Mouse (Mus musculus) cerebellum, adult 9-11 months (tissue): Measurements from ENCODE around the gene Scimp.
"Not testable (repeated sequence)": the region's sequence is repeated elsewhere in the genome, so short reads cannot be mapped to it uniquely, and the experiment has no call there.

Experiments used
- DNase-seq: peaks from one replicate; pipeline ENCODE4 v3.0.0; 2022

The Scimp gene

DNA sequence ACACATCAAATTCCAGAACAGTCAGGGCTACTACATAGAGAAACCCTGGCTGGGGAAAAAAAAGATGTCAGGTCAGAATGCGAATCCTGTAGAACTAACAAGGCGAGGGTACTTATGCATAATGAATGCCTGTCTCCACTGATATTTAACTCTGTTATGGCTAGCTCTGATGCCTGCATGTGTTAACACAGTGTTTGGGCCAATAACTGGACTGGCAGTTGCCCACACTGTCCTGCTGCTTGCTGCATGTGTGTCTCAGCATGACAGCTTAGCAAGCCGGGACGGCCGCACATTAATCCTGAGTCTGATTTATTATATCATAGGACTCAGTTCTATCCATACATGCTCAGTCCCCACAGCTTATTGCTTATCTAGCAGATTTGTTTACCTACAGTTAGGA, 1.3 kb downstream of the Scimp start:
- no peak for DNase-seq

DNA sequence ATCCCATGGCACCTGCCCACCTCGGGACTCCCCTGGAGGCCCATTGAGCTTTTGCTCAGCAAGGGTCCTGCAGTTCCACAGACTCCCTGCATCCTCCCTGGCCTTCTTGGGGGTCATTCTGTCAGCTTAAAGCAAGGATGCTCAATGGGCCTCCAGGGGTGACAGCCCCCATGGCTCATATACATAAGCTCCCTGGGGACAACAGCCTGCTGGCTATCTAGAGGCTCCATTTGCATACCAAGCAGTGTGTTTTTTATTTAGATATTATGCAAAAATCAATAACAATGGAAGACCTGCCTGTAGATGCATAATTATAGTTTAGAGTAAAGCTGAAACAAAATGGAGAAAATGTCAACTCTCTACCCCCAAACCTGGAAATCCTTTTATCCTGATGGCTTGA, 3.4 kb downstream of the Scimp start:
- no peak for DNase-seq

DNA sequence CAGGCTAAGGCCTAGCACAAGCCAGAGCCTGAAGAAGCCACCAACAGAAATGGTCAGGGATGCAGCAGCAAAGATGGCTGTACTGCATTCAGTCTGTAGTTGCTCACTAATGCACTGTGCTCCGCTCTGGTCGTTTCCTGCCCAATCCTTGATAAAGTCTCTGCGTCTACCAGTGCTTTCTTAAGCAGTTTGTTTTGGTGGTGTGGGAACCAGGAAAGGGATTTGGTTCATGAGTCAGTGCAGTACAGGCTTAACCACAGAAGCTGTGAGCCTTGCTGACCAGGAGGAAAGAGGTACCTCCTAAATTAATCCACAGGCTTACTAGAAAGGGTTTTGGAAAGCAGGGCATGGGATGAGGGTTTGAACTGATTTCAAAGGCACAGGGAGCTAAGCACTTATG, 4.3 kb downstream of the Scimp start:
- no peak for DNase-seq

DNA sequence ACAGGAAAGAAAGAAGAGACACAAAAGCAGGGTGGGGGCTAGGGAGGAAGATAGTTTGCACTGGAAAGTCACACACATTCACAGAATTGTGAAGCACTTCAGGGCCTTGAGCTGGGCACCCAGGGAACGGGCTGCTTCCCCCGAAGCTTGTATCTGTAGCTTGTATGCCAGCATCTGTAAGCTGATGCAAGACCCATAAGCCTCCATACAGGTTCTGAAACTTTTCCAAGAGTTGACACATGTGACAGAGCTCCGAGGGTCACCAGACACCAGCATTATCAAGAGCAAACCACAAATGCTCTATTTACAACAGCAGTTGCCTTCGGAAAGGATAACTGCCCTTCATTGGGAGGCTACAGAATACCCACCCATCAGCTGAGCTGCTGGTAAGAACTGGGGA, 4.8 kb downstream of the Scimp start:
- no peak for DNase-seq

DNA sequence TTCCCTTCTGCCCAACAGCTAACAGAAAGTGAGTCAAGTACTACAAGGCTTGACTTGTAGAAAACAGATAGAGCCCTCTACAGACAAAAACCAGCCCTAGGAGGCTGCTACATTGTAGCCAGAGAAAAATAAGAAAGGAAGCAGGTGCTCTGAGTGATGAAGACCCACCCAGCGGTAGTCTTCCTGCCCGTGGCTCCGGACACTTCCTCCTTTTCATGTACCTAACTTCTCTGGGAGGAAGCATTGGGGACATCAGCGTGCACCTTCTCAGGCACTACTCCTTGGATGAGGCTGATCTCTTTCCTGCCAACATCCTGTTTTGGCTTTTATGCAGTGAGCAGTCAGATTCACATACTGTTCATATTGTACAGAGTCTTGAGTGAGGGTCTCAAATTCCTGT, 5.7 kb downstream of the Scimp start:
- no peak for DNase-seq

DNA sequence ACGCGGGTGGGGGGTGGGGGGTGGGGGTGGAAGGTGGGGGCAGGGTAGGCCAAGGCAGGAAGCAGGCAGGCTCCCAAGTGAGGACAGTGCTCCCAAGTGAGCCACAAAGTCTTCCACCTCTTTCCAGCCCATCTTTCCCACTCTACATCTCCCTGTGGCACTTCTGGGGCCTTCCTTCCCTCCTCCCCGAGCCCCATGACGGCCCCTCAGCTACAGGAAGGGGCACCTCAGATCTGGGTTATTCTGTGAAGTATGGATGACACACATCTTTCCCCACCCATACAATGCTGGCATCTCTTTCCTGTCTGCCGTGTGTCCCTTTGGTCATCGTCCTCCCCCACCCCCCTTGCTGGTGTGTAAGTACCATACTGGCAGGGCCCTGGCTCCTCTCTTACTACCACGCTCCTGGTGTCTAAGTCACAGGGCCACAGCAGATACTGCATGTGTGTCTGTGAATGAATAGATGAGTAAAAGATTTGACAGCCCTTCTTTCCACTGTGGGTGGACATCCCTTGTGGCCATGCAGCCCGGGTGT, 6.7 kb downstream of the Scimp start:
- no peak for DNase-seq

DNA sequence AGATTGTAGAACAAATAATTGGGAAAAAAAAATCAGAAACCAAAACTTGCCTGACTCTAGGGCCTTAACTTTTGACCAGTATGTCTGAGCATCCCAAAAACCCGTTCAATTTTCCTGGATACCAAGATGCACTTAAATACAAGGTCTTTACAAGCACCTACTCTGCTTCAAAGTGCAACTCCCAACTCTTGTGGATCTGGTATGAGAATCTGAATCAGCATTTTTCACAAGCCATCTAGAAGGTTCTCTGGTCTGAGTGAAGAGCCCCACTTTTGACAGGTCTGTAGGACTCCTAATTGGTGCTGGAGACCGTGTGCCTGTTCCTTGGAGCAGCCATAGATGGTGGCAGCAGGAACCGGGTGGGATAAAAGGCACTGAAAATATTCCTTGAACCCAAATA, 8.0 kb downstream of the Scimp start:
- DNase-seq: no peak

DNA sequence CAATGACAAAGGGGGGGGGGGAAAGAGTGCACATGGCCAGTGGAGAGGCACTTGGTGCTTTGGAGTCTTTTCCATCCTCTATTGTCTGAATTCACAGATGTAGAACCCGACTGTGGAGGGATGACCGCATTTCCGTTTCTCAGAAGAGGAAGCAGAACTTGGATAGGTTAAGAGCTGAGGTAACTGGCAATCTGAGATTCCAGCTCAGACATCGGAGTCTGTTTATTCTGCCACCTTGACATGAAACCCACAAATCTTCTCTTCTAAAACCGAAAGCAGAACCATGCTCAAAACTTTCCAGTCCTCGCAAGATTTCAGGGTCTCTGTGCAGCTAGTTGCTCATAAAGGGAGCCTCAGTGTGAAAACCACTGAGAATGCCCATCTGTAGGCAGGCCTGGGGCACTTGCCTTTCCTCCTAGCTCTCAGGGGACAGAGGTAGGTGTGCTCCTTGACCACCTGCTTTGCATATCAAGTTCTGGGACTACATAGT, 8.6 kb downstream of the Scimp start:
- no peak for DNase-seq

DNA sequence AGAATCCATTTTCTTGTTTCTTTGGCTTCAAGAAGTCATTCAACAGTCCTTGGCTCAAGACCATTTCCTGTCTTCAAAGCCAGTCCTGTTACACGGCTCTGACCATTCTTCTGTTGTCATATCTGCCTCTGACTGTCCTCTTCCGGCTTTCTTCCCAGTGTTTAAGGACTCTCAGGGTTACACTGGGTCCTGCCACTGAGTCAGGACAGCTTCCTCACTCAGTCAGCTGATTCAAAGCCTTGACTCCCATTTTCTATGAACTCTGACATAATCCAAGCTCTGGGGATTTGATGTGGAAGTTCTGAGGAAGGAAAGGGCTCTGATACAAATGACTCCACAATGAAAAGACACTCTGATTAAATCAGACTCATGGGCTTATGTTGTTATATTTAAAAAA, 9.5 kb downstream of the Scimp start:
- no peak for DNase-seq

DNA sequence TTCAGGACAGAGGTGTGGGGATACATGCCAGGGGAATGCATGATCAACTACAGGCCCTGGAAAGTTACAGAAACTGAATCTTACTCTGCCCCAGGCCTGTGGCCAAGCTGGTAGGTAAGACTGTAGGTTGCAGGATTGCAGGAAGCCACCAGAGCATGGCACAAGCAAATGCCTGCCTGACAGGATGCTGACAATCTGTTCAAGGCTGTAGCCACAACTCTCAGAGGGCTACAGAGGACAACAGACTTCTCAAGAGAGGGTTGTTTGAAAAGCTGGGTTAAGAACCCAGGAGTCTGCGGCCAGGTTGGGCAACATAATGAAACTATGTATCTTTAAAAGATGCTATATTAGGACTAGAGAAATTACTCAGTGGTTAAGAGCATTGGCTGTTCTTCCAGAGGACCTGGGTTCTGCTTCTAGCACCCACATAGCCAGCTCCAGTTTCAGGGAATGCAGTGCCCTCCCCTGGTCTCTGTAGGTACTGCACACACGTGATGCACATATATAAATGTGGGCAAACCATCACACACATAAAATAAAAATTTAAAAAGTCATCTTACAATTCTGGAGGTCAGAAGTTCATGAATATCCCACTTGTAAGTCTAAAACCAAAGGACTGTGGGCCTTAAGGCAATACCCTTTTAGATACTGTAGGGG, 10.1 kb downstream of the Scimp start:
- no peak for DNase-seq

DNA sequence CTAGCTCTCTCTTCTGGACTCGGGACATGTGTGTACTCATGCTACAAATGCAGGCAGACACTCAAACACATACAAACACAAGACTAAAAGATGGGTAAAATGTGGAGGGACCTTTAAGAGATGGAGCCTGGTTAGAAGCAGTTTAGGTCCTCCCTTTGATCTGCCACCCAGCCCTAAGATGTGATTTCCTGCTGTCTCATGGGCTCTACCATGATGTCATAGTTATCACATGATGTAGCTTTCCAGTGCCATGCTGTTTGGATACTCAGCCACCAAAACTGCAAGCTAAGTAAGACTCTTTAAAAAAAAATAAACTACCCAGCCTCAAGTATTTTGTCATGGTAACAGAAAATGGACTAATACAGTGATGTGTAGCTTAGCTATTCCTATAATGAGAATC, 20.0 kb downstream of the Scimp start:
- DNase-seq: no peak

DNA sequence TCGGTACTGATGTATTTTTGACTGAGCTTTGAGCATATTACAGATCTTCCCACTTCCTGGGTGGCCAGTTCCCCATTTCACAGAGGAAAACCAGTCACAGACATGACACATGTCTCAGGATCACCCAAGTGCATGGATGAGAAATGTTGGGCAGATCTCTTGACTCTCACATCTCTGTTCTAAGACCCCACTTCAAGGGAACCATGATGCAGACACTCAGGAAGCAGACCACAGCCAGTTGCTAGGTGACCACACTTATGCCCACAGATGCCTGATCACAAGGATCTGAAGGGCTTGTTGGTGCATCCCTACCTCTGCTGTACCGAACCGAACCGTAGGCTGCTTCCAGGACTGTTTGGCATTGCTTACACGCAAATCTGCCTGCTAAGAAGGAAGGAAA, 20.7 kb downstream of the Scimp start:
- DNase-seq: no peak

DNA sequence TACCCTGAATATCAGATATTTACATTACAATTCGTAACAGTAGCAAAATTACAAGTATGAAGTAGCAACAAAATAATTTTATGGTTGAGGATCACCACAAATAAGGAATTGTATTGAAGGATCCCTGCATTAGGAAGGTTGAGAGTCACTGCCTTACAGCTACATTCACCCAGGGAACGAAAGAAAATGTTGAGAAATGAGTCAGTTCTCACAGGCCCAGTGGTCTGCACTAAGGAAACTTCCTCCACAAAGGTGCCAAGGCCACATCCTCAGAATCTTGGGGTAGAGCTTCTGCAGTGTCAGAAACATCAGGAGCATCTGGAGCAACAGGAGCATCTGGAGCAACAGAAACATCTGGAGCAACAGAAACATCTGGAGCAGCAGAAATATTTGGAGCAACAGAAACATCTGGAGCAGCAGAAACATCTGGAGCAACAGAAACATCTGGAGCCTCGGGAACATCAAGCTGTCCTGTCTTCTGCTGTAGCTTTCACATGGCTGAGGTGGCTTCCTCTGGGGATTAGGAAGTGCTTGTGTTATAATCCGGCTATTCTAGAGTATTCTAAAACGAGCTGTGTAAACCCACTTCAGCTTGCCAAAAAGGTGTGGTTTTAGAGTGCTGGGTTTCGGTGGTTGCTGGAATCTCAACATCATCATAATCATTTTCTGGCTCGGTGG, 21.4 kb downstream of the Scimp start:
- DNase-seq: no peak

DNA sequence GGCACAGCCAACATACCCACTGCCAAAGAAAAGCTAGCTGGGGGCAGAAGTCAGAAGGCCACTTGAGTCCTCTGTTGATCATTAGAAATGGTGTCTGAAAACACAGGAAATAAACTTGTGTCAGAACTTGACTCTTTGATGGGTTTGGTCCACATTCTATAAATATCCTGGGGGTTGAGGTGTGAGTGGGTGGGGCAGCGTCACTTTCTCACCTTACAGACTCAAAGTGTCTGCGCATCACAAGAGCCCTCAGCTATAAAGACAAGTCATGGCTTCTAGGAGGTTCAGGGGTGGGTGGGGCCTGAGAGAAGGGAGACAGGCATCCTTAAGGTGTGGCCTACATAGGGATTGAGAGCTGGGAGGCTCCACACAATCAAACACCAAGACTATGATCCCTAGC, 22.0 kb downstream of the Scimp start:
- no peak for DNase-seq

DNA sequence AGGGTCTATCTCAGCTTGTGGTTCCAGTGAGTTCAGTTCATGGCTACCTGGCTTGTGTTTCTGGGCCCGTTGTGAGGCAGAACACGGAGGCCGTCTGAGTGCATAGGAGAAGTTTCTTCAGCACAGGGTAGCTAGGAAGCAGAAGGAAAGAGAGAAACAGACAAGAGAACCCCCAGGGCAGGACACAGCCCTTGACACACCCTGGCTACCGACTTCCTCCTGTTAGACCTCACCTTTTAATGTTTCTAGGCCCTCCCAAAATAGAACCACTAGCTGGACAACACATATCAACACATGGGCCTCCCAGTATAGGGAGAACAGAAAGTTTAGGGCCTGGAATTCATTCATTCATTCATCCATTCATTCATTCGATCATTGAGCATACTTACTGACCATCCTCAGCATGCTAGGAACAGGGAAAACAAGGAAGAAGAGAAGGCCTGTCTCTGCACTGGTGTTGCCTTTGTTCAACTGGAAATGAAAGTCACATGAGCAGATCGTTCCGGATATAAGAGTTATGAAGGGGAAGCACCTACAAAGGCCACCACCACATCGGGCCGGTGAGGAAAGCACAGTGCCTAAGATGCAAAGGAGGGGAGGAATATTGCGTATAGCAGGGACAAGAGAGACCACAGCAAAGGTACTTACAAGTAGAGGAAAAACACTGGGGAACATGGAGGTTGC, 23.3 kb downstream of the Scimp start:
- no peak for DNase-seq

DNA sequence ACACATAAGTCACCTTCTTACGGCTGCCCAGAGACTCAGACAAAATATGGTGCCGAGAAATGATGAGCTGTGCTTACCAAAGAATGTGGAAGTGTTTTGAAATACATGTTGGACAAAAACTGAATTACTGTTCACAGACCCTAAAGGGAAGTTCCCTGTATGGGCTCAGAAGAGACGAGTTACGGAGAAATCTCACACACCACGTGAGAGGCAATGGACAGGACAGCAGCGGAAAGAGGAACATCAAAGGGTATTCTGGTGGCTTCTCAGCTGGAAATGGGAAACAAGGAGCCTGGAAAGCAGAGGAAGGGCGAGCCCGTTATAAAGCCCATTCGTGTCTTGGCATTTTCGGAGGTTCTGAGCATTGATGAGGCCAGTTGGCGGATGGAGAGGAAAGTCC, 25.3 kb downstream of the Scimp start:
- DNase-seq: no peak

DNA sequence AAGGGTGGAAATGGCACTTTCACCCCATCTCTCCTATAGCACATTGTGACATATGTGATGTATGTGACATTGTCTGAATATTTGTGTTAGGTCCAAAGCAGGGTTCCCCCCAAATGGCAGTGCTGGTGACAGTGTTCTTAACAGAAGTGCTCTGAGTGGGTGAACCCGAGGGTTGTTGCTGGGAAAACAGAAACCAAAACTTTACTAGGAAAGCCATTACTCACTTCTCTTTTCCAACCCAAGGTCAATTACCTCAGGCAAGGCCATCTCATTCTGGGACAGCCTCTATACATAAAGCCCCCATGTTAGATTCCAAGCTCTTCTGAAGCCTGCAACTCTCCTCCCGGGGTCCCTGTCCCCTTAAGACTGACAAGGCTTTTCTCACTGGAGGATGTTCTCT, 26.5 kb downstream of the Scimp start:
- no peak for DNase-seq

DNA sequence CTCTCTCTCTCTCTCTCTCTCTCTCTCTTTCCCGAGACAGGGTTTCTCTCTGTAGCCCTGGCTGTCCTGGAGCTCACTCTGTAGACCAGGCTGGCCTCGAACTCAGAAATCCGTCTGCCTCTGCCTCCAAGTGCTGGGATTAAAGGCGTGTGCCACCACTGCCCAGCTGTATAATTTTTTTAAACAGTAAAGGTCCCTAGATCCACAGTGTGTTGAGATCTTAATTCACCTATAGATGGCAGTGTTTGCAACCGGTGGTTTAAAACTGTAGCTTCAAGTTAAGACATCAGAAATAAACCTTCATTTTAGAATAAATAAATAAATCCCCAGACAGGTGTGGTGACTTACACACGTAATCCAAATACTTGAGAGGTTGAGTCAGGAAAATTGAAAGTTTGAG, 34.3 kb downstream of the Scimp start:
- DNase-seq: not testable (repeated sequence)

DNA sequence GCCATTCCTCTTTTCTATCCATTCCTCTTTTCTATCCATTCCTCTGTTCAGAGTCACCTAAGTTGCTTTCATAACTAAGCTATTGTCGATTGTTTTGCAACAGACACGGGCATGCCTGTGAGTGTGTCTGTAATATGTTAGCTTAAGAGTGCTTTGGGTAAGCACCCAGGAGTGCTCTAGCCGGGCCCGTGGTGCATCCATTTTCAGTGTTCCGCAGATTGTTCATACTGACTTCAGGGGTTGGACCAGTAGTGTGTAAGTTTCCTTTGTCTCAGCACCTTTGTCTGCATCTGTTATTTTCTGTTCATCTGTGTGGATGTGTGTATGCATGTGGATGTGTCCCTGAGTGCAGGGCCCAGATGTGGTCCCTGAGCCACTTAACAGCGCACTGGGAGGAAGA, 34.8 kb downstream of the Scimp start:
- no peak for DNase-seq

DNA sequence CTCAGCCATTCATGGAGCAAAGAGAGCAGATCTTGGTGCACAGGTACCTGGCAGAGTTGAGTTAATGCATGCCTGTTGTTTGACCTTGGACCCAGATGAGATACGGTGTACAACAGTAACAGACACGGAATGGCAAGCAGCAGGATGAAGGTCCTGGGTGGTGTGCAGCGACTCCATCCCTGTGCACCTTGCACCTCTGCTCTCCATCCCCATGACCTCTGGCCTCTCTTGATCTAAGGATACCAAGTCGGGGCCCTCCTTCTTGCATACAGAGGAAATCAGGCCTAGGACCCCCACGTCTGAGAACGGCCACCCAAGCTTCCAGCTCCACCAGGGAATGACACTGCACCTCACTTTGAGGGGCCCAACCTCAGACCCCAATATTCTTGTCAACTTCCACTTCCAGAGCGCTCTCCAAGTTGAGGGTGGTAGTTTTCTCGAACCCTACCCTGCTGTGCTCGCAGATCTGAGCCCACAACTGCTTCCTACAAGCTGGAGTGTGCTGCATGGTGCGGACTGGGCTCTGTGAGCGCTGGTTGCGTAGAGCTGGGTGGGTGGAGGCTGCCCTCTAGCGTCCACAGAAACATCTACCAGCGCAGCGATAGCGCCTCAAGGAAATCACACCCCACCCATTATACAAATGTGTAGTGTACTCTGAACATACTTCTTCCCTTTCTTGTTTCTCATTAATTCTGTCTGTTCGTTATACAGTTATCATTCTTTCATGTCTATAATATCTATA, 35.4 kb downstream of the Scimp start:
- DNase-seq: peak; percentile 61

DNA sequence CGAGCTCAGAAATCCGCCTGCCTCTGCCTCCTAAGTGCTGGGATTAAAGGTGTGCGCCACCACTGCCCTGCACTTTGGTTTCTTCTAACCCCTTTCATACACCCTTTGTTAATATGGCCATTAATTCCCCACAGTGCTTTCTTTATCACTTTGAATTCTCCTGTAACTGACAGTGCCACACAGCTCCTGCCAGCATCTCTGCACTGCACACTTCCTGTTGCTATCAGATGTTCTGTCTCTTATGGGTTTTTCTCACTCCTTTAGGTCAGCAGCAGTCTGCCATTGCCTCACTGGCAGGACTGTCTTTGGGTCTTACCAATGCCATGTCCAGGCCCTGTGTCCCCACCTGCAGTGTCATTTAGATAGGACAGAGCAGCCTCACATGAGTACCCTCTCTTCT, 41.6 kb downstream of the Scimp start:
- DNase-seq: no peak

DNA sequence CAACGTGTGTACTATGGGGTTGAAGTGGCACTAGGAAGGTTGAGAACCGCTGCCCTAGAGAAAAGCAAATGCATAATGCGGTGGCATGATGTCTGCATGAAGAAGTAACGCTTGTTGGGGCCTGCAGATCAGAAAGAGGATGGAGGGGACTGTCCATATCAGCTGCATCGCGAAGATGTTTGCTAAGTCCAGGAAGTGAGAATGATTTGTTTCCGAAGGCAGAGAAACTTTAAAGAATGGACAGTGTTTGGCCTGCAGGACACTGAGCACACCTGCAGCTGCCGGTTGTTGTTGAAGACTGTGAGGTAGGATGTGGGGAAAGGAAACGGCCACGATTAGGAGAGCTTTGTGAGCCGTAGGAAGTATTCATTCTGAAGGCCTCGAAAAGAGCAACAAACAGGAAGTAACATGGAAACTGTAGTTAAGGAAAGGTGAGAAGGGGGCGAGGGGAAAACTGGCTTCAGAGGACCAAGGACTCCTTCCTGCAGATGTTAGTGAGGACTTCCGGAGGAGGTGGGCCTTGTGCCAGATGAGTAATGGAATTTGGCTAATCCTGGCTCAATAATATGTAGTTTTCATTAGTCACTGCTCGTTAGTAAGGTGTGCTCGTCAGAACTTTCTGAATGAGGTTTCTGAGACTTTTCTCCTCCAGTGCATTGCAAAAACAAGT, 46.5 kb downstream of the Scimp start:
- DNase-seq: no peak
